Mouse (Mus musculus) adrenal gland, postnatal 14 days (tissue): ENCODE data around the gene Rrp1b. TPM values are rescaled to one million over a fixed set of nuclear protein-coding genes. Genes with fewer than 3 reads are reported as not detected.
A peak's percentile ranks its signal among the peaks of the same experiment; 100 is the strongest.

Experiments
- DNase-seq: peaks from one replicate; pipeline ENCODE4 v3.0.0; 2021; ENCODE audit warnings: mixed read lengths
- long read RNA-seq, 2 experiments: library from polyadenylated mRNA; stranded (forward); transcript quantifications; one replicate each; pipeline ENCODE4 v2.0.0; 2021
- total RNA-seq: library from RNA; stranded (reverse); gene quantifications from 2 replicates; pipeline ENCODE4 v1.2.3, GENCODE M21; 2021

Rrp1b gene
- 24.8 and 26.3 TPM in 2 replicates for total RNA-seq
- long read RNA-seq, experiment 1, result 0 reads
- long read RNA-seq, experiment 2, result 0 reads

DNA sequence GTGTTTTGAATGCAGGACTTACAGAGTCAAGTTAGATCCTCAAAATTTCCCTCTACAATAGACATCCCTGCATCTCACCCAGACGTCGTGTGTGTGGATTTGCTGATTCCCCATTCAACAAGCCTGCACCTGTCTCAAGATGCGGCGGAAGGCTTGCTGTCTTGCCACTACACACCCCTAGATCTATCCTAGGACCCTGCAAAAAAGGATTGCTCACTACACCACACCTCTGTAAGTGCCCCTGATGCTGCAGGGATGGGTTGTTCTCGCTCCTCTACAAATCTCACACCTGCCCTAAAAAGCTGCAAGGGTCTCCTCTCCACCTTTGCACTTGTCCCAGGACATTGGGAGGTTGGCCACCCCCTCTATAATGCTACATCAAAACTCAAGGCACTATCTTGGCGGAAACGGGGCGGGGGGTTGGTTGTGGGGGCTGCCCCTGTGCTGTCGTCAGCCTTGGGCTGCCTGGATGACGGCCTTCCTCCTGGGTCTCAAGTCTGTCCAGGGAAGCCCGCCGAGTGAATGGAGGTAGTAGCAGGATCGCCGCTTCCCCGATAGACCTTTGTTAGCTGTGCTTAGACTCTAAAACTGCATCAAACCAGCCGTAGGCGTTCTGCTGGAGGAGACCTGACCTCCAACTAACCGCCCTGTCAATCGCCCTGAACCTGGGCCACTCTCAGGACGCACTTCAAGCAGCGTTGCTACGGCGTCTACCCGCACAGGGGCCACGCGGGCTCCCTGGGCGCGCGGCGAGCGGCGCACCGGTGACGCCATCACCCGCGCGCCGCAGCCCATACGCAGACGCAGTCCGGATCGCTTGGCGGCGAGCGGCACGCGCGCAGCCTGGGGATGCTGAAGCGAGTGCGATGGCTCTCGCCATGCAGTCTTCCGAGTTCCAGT, at the start of gene Rrp1b, which contains the start of gene Hsf2bp:
Gene Rrp1b (plus strand): TSS at position 492 of the 900 bp plus-strand sequence.
Gene Hsf2bp (minus strand): TSS at position 741 of the 900 bp plus-strand sequence.
- DNase-seq, result peak; percentile 87

GRCm38 (mm10) chr17:31986915-31987314, 49.0 kb upstream of the Rrp1b start:
- no peak for DNase-seq

DNA sequence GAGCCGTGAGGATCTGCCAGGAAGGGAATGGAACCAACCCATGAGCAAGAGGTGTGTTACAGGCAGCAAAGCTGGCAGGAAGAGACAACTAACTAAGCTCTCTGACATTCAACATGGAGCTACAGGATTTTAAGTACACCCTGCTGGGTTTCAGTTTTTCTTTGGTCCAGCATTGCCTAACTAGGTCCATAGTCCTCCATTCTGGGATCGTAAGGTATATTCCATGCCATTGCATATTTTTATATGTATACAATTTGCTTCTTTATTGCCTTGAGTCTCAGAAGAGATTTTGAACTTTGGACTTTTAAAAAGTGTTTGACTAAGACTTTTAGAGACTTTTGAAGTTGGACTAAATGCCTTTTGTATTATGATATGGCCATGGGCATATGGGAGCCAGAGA, 46.9 kb upstream of the Rrp1b start:
- DNase-seq, result no peak

DNA sequence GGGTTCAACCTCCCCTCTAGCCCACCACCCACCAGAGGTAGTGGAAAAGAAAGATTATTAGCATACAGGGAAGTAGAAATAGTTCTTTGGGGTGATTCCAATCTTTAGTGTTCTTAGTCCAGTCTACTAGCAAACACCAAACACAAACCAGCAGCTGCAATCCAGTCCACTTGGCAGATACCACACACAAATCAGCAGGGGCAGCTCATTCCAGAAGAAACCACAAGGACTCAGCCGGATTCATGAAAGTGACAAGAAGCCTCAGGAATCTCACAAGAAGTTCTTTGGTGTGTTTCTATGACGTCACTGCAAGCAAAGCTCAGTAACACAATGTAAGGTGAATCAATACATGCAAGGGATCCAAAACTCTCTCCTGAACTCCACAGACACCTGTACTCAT, 43.9 kb upstream of the Rrp1b start:
- DNase-seq, result no peak

DNA sequence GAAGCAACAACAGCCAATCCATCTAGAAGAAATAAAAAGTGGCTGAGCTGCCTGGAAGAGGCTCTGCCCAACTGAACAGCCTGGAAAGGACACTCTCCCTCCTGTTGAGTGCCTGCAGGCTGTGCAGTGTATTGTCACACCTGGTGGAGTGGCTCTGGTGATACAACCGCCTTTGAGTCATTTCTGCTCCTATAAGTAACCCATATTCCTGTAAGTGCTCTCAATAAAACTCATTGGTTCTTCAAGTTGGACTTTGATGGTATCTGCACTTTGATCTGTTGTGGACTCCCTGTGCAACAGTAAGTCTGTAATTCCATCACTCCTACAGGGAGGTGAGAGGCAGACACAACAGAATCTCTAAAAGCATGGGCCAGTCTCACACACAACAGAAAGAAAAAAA, 42.5 kb upstream of the Rrp1b start:
- no peak for DNase-seq

DNA sequence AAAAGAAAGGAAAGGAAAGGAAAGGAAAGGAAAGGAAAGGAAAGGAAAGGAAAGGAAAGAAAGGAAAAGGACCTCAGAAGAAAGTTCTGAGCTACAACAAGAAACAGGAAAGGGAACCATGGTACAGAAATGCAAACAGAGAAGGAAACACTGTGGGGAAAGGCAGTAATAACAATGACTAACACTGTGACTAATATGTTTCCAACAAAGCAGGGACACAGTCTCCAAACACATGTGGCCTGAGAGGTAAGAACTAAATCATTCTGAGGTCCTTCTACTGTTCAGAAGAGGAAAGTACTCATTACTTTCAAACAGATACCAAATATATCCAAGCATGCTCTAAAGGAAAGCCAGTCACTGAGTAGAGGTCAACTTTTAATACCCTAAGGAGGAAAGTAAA, 41.8 kb upstream of the Rrp1b start:
- DNase-seq, result no peak

GRCm38 (mm10) chr17:31995784-31996183, 40.1 kb upstream of the Rrp1b start:
- DNase-seq, result no peak

GRCm38 (mm10) chr17:31996331-31996730, 39.6 kb upstream of the Rrp1b start:
- no peak for DNase-seq

DNA sequence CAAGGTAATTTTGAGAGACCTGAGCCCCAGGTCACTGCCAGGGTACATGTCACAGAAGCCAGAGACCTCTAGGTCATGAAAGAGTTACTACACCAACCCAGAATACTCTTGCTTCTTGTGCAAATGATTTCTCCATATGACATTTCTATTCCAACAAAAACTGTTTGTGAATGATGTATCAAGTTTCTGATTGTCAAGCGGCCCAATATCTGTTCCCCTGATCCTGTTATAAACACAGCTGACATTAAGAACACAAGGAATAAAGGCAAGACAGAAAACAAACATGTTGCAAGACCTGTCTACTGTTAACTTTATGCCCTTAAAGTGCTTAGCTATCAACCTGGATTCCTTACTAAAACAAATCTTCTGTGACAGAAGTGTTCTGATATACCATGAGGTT, 37.5 kb upstream of the Rrp1b start:
- DNase-seq, result no peak

DNA sequence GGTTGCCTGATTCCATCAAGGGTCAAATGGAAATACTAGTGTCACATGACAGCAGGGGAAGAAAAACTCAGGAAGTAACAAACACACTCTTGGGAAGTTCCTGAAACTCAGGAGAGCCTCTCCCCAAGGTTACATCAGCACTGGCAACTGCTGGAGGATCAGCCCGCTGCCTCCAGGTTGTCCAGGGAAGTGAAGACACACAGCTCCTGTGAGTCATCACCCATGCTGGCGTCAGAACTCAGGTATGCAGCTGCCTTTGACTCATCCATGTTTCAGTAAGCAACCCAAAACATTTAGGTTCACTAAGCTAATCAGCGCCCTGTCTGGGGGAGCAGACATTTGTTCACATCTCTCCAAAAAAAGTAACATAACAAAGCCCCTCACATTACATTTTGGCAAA, 32.6 kb upstream of the Rrp1b start:
- DNase-seq, result no peak

GRCm38 (mm10) chr17:32006800-32007199, 29.1 kb upstream of the Rrp1b start:
- DNase-seq, result no peak

- no peak for DNase-seq
These were observed 24.2 kb upstream of the Rrp1b start for GRCm38 (mm10) chr17:32011694-32012093.

DNA sequence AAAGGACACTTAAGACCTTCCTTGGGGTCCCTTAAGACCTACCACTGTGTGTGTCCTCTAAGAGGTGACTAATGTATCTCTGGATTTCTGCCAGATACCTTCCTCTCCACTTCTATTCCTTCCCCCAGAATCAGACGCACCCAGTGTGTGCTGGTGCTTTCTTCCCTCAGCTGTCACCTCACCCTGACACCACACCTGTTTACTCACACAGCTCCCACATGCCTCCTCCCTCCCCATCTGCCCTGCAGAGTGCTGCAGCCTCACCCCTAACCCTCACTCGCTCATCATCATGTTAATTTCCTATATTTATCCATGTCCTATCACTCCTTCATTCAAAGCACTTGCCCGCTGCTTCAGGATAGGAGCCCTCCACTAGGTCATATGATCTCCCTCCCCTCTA, 23.6 kb upstream of the Rrp1b start:
- DNase-seq, result no peak

DNA sequence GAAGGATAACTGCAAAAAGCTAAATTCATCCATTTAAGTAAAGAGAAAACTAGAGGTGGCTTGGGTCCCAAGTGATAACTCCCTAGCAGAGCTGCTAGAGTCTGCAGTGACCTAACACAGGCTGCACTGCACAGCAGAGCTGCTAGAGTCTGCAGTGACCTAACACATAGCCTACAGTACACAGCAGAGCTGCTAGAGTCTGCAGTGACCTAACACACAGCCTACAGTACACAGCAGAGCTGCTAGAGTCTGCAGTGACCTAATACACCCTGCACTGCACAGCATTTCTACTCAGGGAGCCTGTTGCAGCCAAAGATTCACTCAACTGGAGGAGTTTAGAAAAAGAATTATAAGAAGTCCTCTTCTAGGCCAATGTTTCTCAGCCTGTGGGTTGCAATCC, 22.2 kb upstream of the Rrp1b start:
- DNase-seq, result no peak

GRCm38 (mm10) chr17:32016481-32016880, 19.4 kb upstream of the Rrp1b start:
- DNase-seq, result no peak

DNA sequence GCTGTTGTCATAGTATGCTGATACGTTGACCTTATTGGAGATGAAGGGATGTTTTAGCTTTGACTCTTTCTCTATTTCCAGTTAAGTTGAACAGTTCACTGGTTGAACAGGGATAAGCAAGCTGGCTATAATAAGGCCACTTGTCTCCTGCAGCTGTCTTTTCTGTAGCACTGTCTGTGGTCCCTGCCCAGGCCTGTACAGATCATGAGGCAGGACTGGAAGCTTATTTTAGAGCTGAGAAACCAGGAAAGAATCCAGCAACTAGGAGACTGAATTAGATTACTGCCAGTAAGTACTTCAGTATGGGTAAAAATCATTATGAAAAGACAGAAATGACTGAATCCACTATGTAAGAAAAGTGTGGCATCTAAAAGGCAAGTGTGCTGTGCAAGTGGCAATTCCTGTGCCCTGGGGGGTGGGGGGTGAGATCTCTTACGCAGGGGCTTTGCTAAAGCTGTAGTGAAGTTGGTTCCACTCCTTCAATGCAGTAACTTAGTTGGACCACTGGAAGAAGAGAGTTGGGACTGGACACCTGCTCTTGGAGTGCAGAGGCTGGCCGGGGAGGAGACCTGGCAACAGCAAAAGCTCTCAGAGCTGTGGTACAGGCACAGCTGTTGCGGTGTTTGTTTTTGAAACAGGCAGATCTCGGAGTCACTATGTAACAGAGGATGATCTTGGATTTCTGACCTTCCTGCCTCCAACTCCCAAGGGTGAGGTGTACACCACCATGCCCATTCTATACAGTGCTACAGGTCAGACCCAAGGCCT, 17.6 kb upstream of the Rrp1b start:
- no peak for DNase-seq

DNA sequence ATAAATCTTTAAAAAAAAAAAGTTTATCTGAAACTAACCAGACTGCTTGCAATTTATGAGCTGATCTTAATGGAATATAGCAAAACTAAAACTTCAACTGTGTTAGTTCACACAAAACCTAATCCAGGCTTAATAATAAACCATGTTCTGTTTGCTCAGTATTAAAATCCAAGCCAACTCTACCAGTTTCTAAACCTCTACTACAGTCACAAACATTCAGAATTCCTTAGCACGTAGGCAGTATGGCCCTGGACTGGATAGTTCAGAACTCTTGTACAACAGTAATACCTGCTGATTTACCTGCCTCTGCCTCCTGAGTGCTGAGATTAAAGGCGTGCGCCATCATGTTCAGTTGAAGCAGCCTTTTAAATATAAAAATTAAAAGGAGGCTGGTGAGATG, 13.9 kb upstream of the Rrp1b start:
- DNase-seq, result no peak

DNA sequence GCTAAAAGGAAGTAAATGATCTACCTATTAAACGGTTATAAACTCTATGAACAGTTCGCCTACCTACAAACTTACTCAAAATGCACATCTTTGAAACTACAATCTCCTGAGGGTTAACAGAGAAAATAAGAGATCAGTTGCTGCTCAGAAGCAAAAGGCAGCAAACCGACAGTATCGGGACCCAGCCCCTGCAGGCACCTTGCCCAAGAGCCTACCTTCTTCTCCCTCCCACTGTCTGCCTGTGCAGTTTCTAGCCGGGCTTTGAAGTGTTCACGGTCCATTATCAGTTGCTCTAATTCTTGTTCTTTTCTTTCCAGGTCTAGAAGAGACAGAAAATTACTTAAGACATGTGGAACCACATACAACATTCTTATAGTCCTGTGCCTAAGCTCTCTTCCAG, 13.3 kb upstream of the Rrp1b start:
- DNase-seq, result no peak

DNA sequence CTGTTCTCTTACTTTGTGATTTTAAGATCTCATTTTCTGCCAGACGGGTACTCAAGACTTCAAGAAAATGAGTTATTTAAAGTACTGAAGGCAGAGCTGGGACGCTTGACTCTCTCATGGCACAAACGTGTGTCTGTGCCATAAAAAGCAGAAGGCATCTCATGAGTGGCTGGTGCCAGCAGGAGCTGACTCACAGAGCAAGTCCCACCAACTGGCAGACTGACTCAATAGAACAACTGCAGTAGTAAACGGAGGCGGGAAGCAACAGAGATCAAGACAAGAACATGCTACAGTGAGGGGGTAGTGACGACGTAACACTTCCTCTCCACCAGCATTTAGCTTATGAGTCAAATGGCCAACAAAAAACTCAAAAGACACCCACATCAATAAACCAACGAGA, 12.8 kb upstream of the Rrp1b start:
- DNase-seq, result peak; percentile 43

GRCm38 (mm10) chr17:32024671-32025073, 11.2 kb upstream of the Rrp1b start:
- DNase-seq, result peak; percentile 36

DNA sequence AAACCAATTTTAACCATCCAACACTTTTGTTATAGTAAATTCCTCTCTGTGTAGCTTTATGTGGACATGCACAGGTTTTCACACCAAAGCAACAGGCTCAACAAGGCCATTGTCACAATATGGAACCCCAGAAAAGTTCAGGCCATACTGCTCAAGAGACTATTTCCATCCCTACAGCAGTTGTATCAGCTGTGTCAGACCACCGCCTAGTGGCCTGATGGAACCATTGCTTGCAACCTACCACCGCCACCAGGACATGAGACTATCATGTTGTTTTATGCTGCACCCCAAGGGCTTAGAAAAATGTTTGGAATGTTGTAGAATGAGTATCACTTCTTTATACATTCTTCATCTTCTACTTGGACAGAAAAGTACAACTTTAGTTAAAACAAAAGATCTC, 10.5 kb upstream of the Rrp1b start:
- DNase-seq, result peak; percentile 79

DNA sequence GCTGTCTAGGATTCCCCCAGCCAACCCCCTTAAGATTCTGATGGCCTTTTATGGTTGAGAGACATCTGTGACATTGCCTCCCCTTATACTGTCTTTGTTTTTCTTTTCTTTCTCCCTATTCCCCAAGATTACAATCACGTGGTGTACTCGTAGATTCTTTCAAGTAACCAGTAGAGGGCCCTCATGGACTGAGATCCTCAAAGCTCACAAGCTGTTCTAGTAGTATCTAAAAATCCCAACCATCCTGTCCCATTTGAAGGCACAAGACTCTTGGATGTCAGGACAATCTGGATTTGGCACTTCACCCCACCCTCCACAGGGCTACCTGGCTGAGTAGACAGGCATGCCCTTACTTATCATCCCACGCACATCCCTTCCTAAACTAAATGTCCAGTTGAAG, 8.2 kb upstream of the Rrp1b start:
- peak; percentile 33 for DNase-seq

GRCm38 (mm10) chr17:32028301-32028700, 7.6 kb upstream of the Rrp1b start:
- DNase-seq, result peak; percentile 36
